Mouse (Mus musculus): Measurements from ENCODE around the gene Kpnb1. TPM values are rescaled to one million over a fixed set of nuclear protein-coding genes. Genes with fewer than 3 reads are reported as not detected.

Kpnb1 gene
- polyA plus RNA-seq, 1 experiment from 2014 or later, result 39.0 TPM

GRCm38 (mm10) chr11:97149026-97149425 lies 38.7 kb downstream of the Kpnb1 start:
- Histone ChIP-seq H3K27me3 (replicated peaks; ENCODE audit: control insufficient read depth, insufficient read depth, low read length) (no peaks in the 10 kb centered on the region), H3K4me1 (replicated peaks; ENCODE audit: control insufficient read depth, insufficient read depth, low read length) (peaks cover 22% of the 10 kb centered on the region), H3K9ac (replicated peaks; ENCODE audit: low read depth, low read length) (peak overlapping the region; percentile 4; the same call in 1 of the 2 replicates), H3K4me3 (replicated peaks; ENCODE audit: low read length) (no peak overlapping the region), H3K9me3 (ENCODE audit: control insufficient read depth, low read length) (no peaks in the 10 kb centered on the region), H3K36me3 (ENCODE audit: control insufficient read depth, insufficient read depth) (no peaks in the 10 kb centered on the region; the same call in 1 of the 2 replicates), H3K27ac (ENCODE audit: low read length) (no peak overlapping the region), H3K4me2 (ENCODE audit: low read length) (no peak overlapping the region)
- ATAC-seq, result no peak
- WGBS, result 27% methylated on average over 9 of the region's 9 CpGs

GRCm38 (mm10) chr11:97148591-97148990 lies 39.1 kb downstream of the Kpnb1 start:
- Histone ChIP-seq H3K9ac (replicated peaks; ENCODE audit: low read depth, low read length) (no peak overlapping the region; the same call in 1 of the 2 replicates), H3K4me2 (ENCODE audit: low read length) (no peak overlapping the region), H3K4me3 (replicated peaks; ENCODE audit: low read length) (no peak overlapping the region), H3K36me3 (ENCODE audit: control insufficient read depth, insufficient read depth) (no peaks in the 10 kb centered on the region; the same call in 1 of the 2 replicates), H3K9me3 (ENCODE audit: control insufficient read depth, low read length) (no peaks in the 10 kb centered on the region), H3K27ac (ENCODE audit: low read length) (no peak overlapping the region), H3K27me3 (replicated peaks; ENCODE audit: control insufficient read depth, insufficient read depth, low read length) (no peaks in the 10 kb centered on the region), H3K4me1 (replicated peaks; ENCODE audit: control insufficient read depth, insufficient read depth, low read length) (peaks cover 22% of the 10 kb centered on the region)
- 48% methylated on average over 12 of the region's 12 CpGs for WGBS
- ATAC-seq, result no peak

GRCm38 (mm10) chr11:97147333-97147732 lies 40.3 kb downstream of the Kpnb1 start:
- Histone ChIP-seq H3K27ac (ENCODE audit: low read length) (no peak overlapping the region), H3K9ac (replicated peaks; ENCODE audit: low read depth, low read length) (no peak overlapping the region), H3K4me3 (replicated peaks; ENCODE audit: low read length) (no peak overlapping the region), H3K4me2 (ENCODE audit: low read length) (no peak overlapping the region), H3K4me1 (replicated peaks; ENCODE audit: control insufficient read depth, insufficient read depth, low read length) (peaks cover 17% of the 10 kb centered on the region), H3K36me3 (ENCODE audit: control insufficient read depth, insufficient read depth) (no peaks in the 10 kb centered on the region; the same call in 1 of the 2 replicates), H3K27me3 (replicated peaks; ENCODE audit: control insufficient read depth, insufficient read depth, low read length) (no peaks in the 10 kb centered on the region), H3K9me3 (ENCODE audit: control insufficient read depth, low read length) (no peaks in the 10 kb centered on the region)
- ATAC-seq, result no peak
- WGBS, result 89% methylated on average over 8 of the region's 8 CpGs

- Histone ChIP-seq H3K4me1 (replicated peaks; ENCODE audit: control insufficient read depth, insufficient read depth, low read length) (peaks cover 12% of the 10 kb centered on the region), H3K27ac (ENCODE audit: low read length) (no peak overlapping the region), H3K4me2 (ENCODE audit: low read length) (no peak overlapping the region), H3K27me3 (replicated peaks; ENCODE audit: control insufficient read depth, insufficient read depth, low read length) (no peaks in the 10 kb centered on the region), H3K9me3 (ENCODE audit: control insufficient read depth, low read length) (no peaks in the 10 kb centered on the region), H3K9ac (replicated peaks; ENCODE audit: low read depth, low read length) (no peak overlapping the region), H3K4me3 (replicated peaks; ENCODE audit: low read length) (no peak overlapping the region), H3K36me3 (ENCODE audit: control insufficient read depth, insufficient read depth) (no peaks in the 10 kb centered on the region; the same call in 1 of the 2 replicates)
- no peak for ATAC-seq
- 7% methylated on average over 8 of the region's 8 CpGs for WGBS
Measured at GRCm38 (mm10) chr11:97146724-97147123, 41.0 kb downstream of the Kpnb1 start.

- no peaks in the 10 kb centered on the region; the same call in 1 of the 2 replicates for H3K36me3 ChIP-seq (ENCODE audit: control insufficient read depth, insufficient read depth)
- ATAC-seq, result no peak
- no peak overlapping the region for H3K4me3 ChIP-seq (replicated peaks; ENCODE audit: low read length)
- no peak overlapping the region for H3K9ac ChIP-seq (replicated peaks; ENCODE audit: low read depth, low read length)
- no peaks in the 10 kb centered on the region for H3K9me3 ChIP-seq (ENCODE audit: control insufficient read depth, low read length)
- 87% methylated on average over 9 of the region's 9 CpGs for WGBS
- no peak overlapping the region for H3K27ac ChIP-seq (ENCODE audit: low read length)
- H3K4me2 ChIP-seq (ENCODE audit: low read length), result no peak overlapping the region
- H3K4me1 ChIP-seq (replicated peaks; ENCODE audit: control insufficient read depth, insufficient read depth, low read length), result peaks cover 12% of the 10 kb centered on the region
- no peaks in the 10 kb centered on the region for H3K27me3 ChIP-seq (replicated peaks; ENCODE audit: control insufficient read depth, insufficient read depth, low read length)
Measured at GRCm38 (mm10) chr11:97145951-97146350, 41.7 kb downstream of the Kpnb1 start.

- Histone ChIP-seq H3K4me1 (replicated peaks; ENCODE audit: control insufficient read depth, insufficient read depth, low read length) (peaks cover 12% of the 10 kb centered on the region), H3K9me3 (ENCODE audit: control insufficient read depth, low read length) (no peaks in the 10 kb centered on the region), H3K27me3 (replicated peaks; ENCODE audit: control insufficient read depth, insufficient read depth, low read length) (no peaks in the 10 kb centered on the region), H3K36me3 (ENCODE audit: control insufficient read depth, insufficient read depth) (no peaks in the 10 kb centered on the region; the same call in 1 of the 2 replicates), H3K4me3 (replicated peaks; ENCODE audit: low read length) (no peak overlapping the region), H3K4me2 (ENCODE audit: low read length) (no peak overlapping the region), H3K9ac (replicated peaks; ENCODE audit: low read depth, low read length) (no peak overlapping the region), H3K27ac (ENCODE audit: low read length) (no peak overlapping the region)
- 96% methylated on average over 2 of the region's 2 CpGs for WGBS
- no peak for ATAC-seq
Measured at GRCm38 (mm10) chr11:97145320-97145719, 42.4 kb downstream of the Kpnb1 start.

- Histone ChIP-seq H3K9me3 (ENCODE audit: control insufficient read depth, low read length) (no peaks in the 10 kb centered on the region), H3K4me3 (replicated peaks; ENCODE audit: low read length) (no peak overlapping the region), H3K4me2 (ENCODE audit: low read length) (no peak overlapping the region), H3K27ac (ENCODE audit: low read length) (no peak overlapping the region), H3K9ac (replicated peaks; ENCODE audit: low read depth, low read length) (no peak overlapping the region), H3K27me3 (replicated peaks; ENCODE audit: control insufficient read depth, insufficient read depth, low read length) (no peaks in the 10 kb centered on the region), H3K36me3 (ENCODE audit: control insufficient read depth, insufficient read depth) (no peaks in the 10 kb centered on the region; the same call in 1 of the 2 replicates), H3K4me1 (replicated peaks; ENCODE audit: control insufficient read depth, insufficient read depth, low read length) (peaks cover 13% of the 10 kb centered on the region)
- no peak for ATAC-seq
- 89% methylated on average over 9 of the region's 9 CpGs for WGBS
Measured at GRCm38 (mm10) chr11:97143196-97143900, 44.3 kb downstream of the Kpnb1 start.

GRCm38 (mm10) chr11:97142159-97142608 lies 45.5 kb downstream of the Kpnb1 start:
- no peak overlapping the region for H3K9ac ChIP-seq (replicated peaks; ENCODE audit: low read depth, low read length)
- 85% methylated on average over 8 of the region's 8 CpGs for WGBS
- no peaks in the 10 kb centered on the region; the same call in 1 of the 2 replicates for H3K36me3 ChIP-seq (ENCODE audit: control insufficient read depth, insufficient read depth)
- H3K4me3 ChIP-seq (replicated peaks; ENCODE audit: low read length), result no peak overlapping the region
- peaks cover 13% of the 10 kb centered on the region for H3K4me1 ChIP-seq (replicated peaks; ENCODE audit: control insufficient read depth, insufficient read depth, low read length)
- no peaks in the 10 kb centered on the region for H3K27me3 ChIP-seq (replicated peaks; ENCODE audit: control insufficient read depth, insufficient read depth, low read length)
- ATAC-seq, result no peak
- H3K9me3 ChIP-seq (ENCODE audit: control insufficient read depth, low read length), result no peaks in the 10 kb centered on the region
- H3K27ac ChIP-seq (ENCODE audit: low read length), result no peak overlapping the region
- no peak overlapping the region for H3K4me2 ChIP-seq (ENCODE audit: low read length)

- no peak for ATAC-seq
- H3K36me3 ChIP-seq (ENCODE audit: control insufficient read depth, insufficient read depth), result no peaks in the 10 kb centered on the region; the same call in 1 of the 2 replicates
- H3K4me1 ChIP-seq (replicated peaks; ENCODE audit: control insufficient read depth, insufficient read depth, low read length), result peaks cover 13% of the 10 kb centered on the region
- no peaks in the 10 kb centered on the region for H3K9me3 ChIP-seq (ENCODE audit: control insufficient read depth, low read length)
- no peaks in the 10 kb centered on the region for H3K27me3 ChIP-seq (replicated peaks; ENCODE audit: control insufficient read depth, insufficient read depth, low read length)
- no peak overlapping the region for H3K4me3 ChIP-seq (replicated peaks; ENCODE audit: low read length)
- no peak overlapping the region for H3K4me2 ChIP-seq (ENCODE audit: low read length)
- H3K9ac ChIP-seq (replicated peaks; ENCODE audit: low read depth, low read length), result no peak overlapping the region
- H3K27ac ChIP-seq (ENCODE audit: low read length), result no peak overlapping the region
- WGBS, result 78% methylated on average over 4 of the region's 4 CpGs
Measured at GRCm38 (mm10) chr11:97140811-97141210, 46.9 kb downstream of the Kpnb1 start.

All from forebrain, embryonic 16.5 days (tissue).